Mouse (Mus musculus) heart, adult 18-20 months (tissue): ENCODE measurements at regions not wholly inside any gene's neighbourhood (a gene's known extent, or its start where the extent isn't known, plus 50 kb on each side); places are given as distances from the start of the nearest gene placed in this dataset.

Experiments
- DNase-seq, 2 experiments: peaks; one replicate each; pipeline ENCODE4 v3.0.0; 2021 to 2022; ENCODE audit warnings: mixed read lengths in 1 of 2

DNA sequence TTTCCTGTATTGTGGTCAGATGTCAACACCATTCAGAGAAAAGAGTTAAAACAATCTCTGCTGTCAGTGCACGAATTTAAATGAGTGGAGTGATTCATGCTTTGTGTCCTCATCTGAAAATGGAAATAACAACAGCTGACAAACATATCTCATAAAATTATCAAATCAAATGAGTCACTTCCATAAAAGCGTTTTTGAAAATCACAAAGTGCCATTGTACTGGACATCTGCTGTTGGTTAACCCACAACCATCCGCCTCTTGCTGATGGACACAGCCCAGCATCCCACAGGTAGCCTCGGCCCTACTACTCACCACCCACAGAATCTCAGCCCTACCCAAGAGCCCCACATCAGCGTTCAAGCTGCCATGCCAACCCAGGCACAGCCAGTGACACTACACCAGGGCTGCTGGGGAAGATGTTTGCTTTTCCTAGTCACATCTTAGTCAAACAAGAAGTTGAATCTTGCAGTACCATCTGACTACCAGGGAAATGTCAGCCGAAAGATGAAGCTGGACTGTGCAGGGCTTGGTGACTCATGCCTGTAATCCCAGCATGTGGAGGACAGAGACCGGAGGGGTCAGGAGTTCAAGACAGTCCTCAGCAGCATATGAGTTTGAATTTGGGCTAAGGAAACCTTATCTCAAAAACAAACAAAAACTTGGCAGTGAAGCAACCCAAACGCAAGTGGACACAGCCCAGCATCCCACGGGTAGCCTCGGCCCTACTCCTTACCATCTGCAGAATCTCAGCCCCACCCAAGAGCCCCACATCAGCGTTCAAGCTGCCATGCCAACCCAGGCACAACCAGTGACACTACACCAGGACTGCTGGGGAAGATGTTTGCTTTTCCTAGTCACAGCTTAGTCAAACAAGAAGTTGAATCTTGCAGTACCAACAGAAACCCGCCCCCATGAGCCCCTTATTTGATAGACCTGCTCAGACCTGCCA is 131.9 kb upstream of the Noct start:
- peak in 1 of 2 experiments; percentile 9 for DNase-seq

DNA sequence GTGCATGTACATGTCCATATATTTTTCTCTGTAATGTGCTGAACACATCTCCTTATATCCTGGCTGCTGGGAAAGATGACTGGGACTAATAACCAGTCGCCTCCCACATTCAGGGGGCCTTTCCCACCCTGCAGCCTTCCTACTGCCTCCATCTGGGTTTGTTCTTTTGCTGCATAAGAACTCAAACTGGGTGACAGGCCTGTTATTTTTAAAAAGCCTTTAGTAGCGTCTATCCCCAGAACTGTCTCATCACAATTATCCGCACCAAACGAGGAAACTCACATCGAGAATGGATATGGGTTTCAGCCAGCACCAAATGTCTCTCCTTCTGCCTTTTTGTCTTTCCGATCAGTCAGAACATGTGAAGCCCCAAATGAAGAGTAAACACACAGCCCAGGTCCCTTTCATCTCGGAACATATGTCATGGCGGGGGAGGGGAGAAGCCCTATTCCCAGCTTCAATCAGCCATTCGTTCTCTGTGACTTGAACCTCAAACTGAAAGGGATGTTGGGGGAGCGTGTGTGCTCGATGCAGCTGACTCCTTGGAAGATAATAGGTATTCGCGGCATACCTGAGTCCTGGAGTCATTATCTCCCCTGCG is 128.3 kb upstream of the Noct start:
- DNase-seq: no peak

DNA sequence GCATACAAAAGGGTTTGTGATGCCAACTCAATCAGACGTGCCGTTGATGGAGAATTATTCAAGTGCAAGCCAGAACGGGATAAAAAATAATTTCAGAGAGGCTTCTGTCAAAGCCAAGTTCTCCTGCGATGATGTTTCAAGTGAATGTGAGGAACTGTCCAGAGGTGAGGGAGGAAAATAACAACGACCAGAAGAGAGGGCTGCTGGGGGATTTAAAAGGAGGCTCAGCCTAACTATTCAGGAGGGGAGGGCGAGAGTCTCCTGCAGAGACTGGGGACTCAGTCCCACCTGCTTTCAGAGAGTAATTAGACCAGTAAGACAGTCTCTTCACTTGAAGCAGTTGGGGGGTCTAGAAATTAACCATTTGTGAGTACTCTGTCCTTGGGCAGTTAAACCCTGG is 127.7 kb upstream of the Noct start:
- no peak for DNase-seq

DNA sequence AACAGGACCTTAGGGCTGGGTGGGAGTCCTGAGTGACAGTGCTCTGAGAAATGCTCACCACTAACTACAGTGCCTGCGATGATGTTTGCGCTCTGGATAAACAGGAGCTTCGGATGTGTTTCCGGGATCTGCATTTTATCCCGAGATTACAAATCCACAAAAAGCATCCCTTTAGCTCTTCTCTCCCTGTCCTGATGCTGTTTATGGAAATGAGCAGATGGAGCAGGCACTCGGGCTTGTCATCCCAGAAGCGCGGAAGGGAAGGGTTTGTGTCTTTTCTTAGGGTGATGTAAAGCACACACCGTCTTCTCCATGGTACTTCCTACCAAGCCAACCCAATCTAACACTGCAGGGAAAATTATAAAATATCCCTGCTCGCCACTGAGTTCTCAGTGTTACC is 126.9 kb upstream of the Noct start:
- no peak for DNase-seq

DNA sequence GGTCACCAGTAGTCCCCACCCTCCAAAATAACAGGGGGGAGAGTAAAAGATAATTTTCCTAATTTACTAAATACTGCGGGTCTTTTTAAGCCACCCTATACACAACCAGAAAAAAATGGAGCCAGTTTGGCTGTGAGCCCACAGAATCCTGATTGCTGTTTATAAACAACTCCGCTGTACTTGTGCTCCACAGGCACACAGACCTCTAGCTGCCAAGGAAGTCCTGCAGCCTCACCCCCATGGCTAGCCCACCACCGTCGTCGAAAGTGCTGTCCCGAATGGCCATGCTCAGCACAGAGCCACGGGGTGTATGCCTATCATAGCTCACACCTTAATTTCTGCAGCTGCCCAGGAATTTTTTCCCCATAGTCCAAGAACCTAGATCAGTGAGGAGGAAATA is 124.3 kb upstream of the Noct start:
- no peak for DNase-seq

DNA sequence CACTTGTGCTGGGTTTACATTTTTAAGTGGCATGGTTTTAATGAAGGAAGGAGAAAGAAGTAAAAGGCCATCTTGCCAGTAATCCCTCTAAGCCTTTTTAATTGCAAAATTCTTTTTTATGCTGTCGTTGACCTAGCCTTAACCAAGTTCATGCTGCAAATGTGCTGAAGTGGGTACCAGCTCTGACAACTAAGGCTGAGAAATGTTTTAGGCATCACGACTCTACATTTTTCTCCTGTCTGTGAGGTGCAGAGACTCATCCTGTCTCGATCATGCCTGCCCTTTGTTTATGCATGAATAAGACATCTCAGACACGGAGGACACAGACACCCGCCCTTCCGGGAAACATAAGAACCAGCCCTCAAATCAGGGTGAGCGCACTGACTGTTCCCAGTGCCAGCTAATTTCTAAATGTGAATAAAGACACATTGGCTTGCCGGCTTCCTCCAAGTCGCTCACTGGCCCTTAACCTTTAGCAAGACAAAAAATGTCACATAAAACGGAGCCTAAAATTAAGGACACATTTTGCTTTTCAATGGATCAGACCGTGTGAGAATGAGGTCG is 115.5 kb upstream of the Noct start:
- DNase-seq: no peak

DNA sequence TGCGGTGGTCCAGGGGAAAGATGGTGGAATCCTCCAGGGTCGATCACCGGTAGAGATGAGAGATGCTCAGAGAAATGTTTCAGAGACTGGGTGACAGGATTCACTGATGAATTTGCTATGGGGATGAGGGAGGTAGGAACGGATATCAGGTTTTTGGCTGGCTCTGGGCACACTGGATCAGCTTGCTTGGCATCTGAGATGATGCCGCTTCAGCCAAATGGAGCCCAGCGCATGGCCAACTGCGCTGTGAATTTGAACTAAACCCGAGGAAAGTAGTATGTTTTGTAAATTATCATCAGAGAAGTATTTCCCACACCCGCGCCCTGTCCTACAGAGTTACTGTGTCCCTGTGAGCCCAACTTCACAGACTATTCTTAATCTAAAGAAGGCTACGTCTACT is 113.0 kb upstream of the Noct start:
- DNase-seq: no peak

DNA sequence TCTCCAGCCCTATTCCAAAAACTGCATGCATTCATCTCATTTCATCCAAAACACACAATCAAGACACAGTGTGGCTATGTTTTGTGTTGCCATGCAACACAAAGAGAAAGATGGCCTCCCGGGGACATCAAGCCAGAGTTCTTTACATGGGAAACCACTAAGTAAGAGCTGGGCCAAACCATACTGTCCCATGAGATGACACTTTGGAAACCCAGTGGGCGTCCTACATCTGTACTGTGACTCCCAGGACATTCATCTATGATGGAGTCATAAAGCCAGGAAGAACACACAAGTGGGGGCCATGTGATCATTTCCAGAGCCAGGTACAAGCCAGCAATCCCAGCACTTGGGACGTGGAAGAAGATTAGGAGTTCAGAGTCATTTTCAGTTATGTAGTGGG is 111.9 kb upstream of the Noct start:
- no peak for DNase-seq

DNA sequence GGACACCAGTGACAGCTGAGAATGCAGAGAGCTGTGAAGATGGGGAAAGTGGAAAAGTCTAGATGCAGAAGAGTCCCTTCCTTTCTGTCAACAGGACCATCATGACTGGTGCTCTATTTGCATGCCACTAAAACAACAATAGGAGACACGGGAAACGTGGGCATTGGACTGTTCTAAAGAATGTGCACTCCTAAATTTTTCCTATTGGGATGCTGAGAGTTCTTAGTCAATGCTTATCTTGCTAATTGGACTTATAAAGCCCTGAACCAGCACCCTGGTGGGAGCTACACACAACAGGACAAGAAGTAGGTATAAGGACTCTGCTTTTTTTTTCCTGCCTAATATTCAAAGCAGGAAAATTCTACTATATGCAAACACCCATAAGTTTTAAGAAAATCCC is 108.3 kb upstream of the Noct start:
- no peak for DNase-seq

DNA sequence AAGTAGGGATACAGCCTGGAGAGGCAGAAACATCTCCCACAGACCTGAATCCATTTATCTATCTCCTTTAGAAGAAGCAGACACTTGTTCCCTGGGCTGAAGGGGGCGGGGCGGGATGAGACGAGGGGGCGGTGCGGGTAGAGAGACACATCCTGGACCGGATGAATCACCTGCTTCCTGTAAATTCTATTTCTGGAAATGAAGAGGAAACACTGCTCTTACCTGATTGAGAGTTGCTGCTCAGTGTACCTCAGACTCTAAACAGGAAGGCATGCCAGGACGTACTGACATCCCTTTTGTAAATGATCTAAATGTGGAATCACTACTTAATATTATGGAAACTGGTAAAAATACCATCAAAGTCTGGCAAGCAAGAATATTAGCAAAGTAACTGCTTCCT is 105.5 kb upstream of the Noct start:
- peak in 1 of 2 experiments; percentile 10 for DNase-seq

DNA sequence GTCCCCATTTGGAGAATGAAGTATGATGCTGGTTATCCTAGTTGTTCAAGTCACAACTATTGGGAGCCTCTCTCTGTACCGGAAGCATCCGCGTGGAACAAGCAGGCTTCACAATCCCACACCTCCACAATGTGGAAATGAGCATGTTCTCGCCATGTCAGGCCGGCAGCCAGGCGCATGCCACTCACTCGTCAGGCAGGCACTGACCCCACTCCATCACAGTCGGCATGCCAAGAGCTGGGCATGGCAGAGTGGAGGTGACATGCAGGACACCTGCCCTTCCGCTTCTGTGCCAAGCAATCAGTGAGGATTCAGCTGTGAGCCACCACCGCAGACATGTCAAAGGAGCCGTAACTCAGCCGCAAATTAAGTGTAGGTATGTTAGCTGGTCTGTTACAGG is 103.7 kb upstream of the Noct start:
- no peak for DNase-seq

DNA sequence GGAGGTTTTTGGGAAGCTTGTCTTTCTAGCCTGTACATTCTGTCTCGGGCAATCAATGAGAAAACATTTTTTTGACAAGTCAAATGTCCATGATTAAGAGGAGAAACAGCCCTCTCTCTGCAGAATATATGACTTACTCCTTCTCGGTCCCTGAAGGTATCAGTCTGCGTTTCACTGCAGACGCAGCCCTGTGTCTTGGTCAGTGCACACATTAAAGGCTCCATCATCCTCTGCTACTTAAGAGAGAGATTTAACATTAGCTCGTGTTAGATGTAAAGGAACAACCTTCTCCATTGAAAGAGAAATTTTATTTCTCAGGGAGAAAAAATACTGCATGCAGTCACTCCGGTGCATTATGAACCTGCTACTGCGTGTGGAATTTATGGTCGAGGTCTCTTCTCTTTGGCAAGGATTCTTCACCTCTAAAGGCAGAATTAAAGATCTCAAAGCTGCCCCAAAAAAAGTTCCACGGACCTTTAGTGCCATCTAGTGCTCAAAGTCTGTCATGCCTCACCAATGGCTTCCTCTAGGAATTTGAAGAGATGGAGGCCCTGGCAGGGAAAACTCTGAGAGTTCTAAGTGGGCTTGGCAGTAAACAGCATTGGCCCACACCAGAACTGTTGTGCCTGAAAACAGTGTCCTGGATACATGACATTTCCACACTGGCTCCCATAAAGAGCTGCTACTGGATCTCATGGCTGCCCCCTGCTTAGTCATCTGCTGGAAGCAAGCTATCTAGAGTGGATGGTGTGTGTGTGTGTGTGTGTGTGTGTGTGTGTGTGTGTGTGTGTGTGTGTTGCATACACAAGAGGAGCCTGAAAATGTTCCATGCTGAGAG is 102.3 kb upstream of the Noct start:
- DNase-seq: peak; percentile 40 to 80

DNA sequence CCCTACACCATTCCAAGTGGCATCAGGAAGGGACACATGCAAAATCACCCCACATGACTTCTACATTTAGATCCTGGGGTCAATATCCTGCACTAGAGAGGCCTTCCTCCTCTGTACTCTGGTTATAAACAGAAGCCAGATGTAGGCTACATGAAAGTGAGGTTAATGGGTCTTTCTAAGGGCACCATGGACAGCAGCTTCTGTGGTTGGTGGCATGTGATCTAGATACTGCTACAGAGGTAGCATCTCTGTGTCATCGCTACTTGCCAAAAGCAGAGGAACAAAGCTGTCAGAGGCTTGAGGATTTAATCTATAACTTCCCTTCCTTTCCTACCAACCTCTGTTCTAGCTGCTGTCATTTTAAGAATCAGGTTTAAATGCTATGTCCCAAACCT is 101.7 kb upstream of the Noct start:
- no peak for DNase-seq

DNA sequence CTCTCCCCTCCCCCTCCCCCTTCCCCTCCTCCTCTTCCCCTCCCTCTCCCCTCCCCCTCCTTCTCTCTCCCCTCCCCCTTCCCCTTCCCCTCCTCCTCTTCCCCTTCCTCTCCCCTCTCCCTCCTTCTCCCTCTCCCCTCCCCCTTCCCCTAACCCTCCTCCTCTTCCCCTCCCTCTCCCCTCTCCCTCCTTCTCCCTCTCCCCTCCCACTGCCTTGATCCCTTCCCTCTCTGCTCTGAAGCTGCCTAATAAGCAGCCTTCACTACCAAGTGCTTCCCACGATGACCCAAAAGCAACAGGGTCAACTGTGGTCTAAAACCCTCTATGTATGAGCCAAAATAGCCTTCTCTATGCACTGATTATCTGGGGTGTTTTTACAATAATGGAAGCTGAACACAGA is 96.4 kb upstream of the Noct start:
- DNase-seq: no peak

DNA sequence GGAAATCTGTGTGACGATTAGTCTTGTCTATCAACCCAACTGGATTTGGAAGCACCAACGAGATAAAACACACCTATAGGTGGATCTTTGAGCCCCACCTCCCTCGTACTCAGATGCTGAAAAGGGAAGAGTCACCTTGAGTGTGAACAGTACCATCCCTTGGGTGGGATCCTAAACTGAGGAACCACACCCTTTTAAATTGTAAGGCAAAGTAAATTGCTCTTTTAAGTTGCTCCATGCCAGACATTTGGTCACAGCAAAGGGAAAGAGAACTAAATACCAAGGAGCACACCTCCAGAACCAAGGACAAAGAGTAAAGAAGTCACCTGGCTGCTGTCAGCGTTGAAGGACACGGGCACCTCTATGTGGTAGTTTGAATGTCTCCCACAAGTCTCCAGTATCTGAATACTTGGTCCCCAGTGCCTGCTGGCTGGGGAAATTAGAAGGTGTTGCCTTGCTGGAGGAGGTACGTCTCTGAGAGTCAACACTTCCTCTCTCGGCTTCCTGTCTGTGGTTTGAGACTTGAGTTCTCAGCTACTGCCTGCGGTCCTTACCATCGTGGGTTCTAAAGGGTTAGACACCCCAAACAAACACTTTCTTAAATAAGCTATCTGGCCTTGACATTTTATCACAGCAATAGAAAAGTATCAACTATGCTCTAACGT is 95.6 kb upstream of the Noct start:
- no peak for DNase-seq

DNA sequence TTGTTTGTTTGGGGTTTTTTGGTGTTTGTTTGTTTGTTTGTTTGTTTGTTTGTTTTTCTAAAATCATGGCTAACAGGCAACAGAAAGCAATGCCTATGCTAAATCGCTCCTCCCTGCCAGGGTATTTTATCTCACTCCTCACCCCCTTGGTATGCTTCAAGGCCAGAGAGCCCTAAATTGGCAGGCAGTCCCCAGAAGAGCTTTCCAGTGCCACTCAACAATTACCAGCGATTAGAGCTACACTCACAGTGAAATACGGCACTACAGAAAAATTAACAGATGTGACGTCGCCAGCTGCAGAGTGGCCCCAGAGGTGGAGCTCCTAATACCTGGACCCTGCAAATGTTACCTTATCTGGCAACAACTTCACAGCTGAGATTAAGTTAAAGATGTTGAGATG is 93.5 kb upstream of the Noct start:
- peak in 1 of 2 experiments; percentile 7 for DNase-seq

DNA sequence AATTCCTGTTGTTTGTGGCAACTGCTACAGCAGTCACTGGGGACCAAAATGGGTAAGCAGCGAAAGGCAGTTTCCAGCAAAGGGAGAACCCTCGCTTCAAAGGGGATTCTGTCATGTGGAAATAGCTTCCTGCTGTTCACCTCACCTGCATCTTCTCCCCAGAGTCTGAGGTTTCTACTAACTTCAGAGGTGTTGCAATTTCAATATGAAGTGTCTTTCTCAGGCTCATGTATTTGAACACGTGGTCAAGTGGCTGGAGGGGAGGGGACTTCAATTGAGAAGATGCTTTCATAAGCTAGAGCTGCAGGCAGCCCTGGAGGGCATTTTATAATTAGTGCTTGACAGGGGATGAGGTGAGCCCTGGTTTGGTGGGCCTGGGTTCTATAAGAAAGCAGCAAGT is 92.9 kb upstream of the Noct start:
- no peak for DNase-seq

DNA sequence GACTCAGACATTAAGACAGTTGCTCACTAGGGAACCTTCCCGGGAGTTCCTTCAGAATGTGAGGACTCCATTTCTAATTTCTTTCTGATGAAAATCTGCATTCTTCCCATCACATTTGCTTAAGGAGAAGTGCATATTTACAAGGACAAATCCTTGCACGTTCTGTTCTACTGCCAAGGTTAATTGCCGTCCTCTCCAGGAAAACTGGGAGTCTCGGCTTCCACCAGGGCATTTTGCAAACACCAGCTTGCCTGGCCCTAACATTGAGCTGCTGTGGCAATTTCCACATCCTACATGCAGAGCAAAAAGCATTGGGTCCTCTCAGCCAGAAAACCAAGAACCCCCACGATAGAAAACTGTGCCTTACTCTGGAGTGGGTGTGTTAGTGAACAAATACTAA is 91.5 kb upstream of the Noct start:
- DNase-seq: no peak

DNA sequence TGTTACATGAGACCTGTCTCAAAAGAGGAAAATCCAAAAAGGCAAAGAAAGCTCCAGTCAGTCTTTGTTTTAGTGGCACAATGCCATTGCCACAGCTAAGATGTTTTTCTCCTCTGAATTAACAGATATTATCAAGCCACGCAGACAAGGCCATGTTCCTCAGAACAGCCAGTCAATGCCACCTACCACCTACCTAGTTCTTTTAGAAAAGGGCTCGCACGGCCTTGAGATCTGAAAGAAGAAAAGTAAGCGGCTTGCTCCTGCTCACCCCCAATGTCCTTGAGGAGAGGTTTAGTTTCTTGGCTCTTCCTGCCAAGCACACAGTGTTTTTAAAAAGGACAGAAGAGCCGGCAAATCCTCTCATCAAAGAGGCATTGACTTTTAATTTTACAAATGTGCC is 88.7 kb upstream of the Noct start:
- no peak for DNase-seq

DNA sequence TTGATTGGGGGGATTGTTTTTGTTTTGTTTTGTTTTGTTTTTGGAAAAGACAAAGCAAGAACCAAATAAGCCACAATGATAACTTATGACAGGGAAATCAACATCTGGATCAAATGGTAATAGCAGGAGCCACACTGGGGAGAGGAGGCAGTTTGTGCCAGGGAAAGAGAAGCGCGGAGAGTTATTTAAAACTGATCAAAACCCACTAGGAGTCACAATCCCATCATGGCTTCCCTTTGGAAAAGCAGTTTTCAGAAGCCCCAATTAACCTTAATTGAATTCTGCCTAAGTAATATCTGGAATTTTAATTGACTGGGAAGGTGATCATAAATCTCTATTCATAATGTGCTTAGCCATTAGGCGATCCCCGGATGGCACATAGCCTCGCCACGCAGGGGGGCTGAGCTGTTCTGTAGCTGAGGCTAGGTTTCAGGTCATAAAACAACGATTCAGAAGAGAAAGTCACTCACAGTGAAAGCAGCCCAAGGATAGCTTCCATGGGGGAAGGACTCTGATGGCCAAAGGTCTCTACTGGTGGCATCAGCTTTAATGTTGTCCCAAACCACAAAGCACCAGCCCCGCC is 86.4 kb upstream of the Noct start:
- DNase-seq: no peak

DNA sequence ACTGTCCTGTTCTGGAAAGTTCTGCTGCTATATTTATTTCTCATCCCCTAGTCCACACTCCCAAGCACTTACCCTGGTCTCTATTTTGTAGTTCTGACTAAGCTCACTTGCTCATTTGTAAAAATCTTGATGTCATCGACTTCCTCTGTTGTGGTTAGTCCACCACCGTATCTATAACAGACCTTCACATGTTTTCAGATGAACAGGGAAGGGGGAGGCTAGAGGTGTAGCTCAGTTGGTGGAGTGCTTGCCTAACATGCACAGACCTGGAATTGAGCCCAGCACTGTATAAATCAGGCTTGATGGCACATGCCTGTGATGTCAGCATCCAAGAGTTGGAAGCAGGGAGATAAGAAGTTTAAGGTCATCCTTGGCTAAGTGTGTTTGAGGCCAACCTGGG is 78.3 kb upstream of the Noct start:
- DNase-seq: no peak

DNA sequence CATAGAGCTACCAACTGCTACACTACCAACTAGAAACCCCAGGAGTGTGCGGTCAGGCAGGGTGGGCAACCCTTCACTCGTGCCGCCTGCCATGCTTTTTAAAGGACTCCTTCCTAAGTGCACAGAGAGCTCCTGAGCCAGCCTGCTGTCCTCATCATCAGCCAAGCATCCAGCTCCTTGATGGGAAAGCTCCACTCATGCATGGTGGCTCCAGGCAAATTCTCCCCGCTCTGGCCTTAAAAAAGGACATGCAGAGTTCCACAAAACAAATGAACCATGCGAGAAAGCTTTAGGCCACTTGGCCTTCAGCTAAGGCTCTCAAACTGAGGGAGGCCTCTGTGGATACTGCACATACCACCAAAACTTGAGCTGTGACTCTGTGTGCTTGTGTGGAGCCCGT is 74.2 kb upstream of the Noct start:
- DNase-seq: no peak
